Comparison of ENCODE assay signal across 8 mouse cellular contexts in the genomic region with DNA sequence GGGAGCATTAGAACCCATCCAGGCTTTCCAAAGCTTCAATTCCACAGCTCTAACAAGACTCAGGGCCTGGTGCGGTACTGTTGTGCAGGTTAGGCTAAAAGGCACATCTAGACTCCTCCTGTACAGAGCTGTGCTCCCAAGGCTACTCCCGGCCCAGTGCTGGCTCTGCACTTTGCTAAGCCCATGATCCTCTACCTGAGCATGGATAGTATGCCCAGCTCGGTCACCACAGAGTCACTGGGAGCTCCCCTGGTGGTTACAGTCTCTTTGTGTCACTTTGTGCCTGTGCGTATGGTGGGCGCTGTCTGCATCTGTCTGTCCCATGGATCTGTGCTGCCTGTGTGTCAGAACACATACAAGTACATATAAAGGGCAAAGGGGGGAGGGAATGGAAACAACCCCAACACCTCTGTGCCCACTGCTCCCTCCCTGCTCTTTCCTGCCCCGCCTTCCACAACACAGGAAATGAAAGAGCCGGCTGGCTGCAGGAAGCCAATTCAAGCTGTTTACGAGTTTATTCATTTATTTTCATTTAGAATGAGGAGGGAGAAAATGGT. TPM values are rescaled to one million over a fixed set of nuclear protein-coding genes. Genes with fewer than 3 reads are reported as not detected.
DNase-seq lines count a peak whose midpoint lies in the region; ATAC-seq and TF ChIP-seq lines count a peak whose summit lies in the region.

No protein-coding gene starts in this region.

- intact Hi-C loops in heart, postnatal 14 days (cut with DNase I): loop anchor here (1.0 to 5.0 kb wide), 6 partner anchors 45 to 464 kb away; a partner anchor contains a TSS

- no peak overlapping the region for H3K4me3 ChIP-seq in layer of hippocampus, adult 2 months
- no peak overlapping the region for H3K4me3 ChIP-seq in embryonic facial prominence, embryonic 15.5 days (replicated peaks)
- no peak overlapping the region for H3K4me3 ChIP-seq in midbrain, embryonic 10.5 days
- H3K4me3 ChIP-seq in thymus, adult 2 months (ENCODE audit: control insufficient read depth, insufficient read depth, low read length): peak overlapping the region; percentile 48

- H3K36me3 ChIP-seq in embryonic facial prominence, embryonic 15.5 days: no peaks in the 10 kb centered on the region
- no peaks in the 10 kb centered on the region for H3K36me3 ChIP-seq in midbrain, embryonic 10.5 days
- H3K36me3 ChIP-seq in thymus, adult 2 months (ENCODE audit: control insufficient read depth, insufficient read depth, low read length): no peaks in the 10 kb centered on the region

- peak overlapping the region; percentile 22; the same call in 1 of the 2 replicates for H3K4me2 ChIP-seq in embryonic facial prominence, embryonic 15.5 days (replicated peaks)

- no peak for TF ChIP-seq POLR2A in thymus, adult 2 months (IDR thresholded peaks at IDR 0.05; ENCODE audit: control insufficient read depth, extremely low read depth, insufficient read depth, low read length, poor library complexity)

- H3K4me1 ChIP-seq in embryonic facial prominence, embryonic 15.5 days: peaks cover 37% of the 10 kb centered on the region
- H3K4me1 ChIP-seq in midbrain, embryonic 10.5 days: peaks cover 24% of the 10 kb centered on the region
- peaks cover 63% of the 10 kb centered on the region for H3K4me1 ChIP-seq in thymus, adult 2 months (replicated peaks; ENCODE audit: control insufficient read depth, insufficient read depth, low read length)

- DNase-seq in layer of hippocampus, adult 2 months (ENCODE audit: low spot score in 2 of 2): no peak
- no peak for DNase-seq in layer of hippocampus, adult 8-10 months (ENCODE audit: low spot score in 2 of 2)
- DNase-seq in heart, postnatal 14 days: peak; percentile 57 to 66
- DNase-seq in large intestine, adult 2 months (ENCODE audit: low read depth, low spot score): peak; percentile 43
- no peak for DNase-seq in midbrain, embryonic 10.5 days (ENCODE audit: low spot score)
- peak; percentile 80 for DNase-seq in thymus, adult 2 months
- no peak for DNase-seq in frontal cortex, postnatal 14 days (ENCODE audit: low spot score in 2 of 2)

- no peaks in the 10 kb centered on the region for H3K27me3 ChIP-seq in embryonic facial prominence, embryonic 15.5 days
- no peaks in the 10 kb centered on the region for H3K27me3 ChIP-seq in midbrain, embryonic 10.5 days (ENCODE audit: low read depth, poor library complexity, severe bottlenecking)
- H3K27me3 ChIP-seq in thymus, adult 2 months (ENCODE audit: control insufficient read depth, insufficient read depth, low read length): no peaks in the 10 kb centered on the region

- peak; percentile 59 for ATAC-seq in embryonic facial prominence, embryonic 15.5 days (ENCODE audit: insufficient number of reproducible peaks, low FRiP score, low TSS enrichment, low read depth)

- peak overlapping the region; percentile 89 for H3K27ac ChIP-seq in layer of hippocampus, adult 2 months
- H3K27ac ChIP-seq in embryonic facial prominence, embryonic 15.5 days (replicated peaks): peak overlapping the region; percentile 98
- H3K27ac ChIP-seq in midbrain, embryonic 10.5 days (replicated peaks): peak overlapping the region; percentile 78
- H3K27ac ChIP-seq in thymus, adult 2 months (ENCODE audit: control insufficient read depth, insufficient read depth, low read length): peak overlapping the region; percentile 99

- peak; percentile 31 for TF ChIP-seq CTCF in layer of hippocampus, adult 2 months (conservative IDR thresholded peaks at IDR 0.05)
- TF ChIP-seq CTCF in thymus, adult 2 months (IDR thresholded peaks at IDR 0.05; ENCODE audit: borderline replicate concordance, control insufficient read depth, extremely low read depth, insufficient read depth, low read length, poor library complexity): no peak

- H3K9me3 ChIP-seq in embryonic facial prominence, embryonic 15.5 days (replicated peaks): no peaks in the 10 kb centered on the region
- H3K9me3 ChIP-seq in midbrain, embryonic 10.5 days (replicated peaks): no peaks in the 10 kb centered on the region

- WGBS in embryonic facial prominence, embryonic 15.5 days: 41% methylated on average over 8 of the region's 8 CpGs
- WGBS in large intestine, adult 2 months: 22% methylated on average over 8 of the region's 8 CpGs
- WGBS in midbrain, embryonic 10.5 days: 69% methylated on average over 8 of the region's 8 CpGs
- WGBS in thymus, adult 2 months: 15% methylated on average over 8 of the region's 8 CpGs

- H3K9ac ChIP-seq in embryonic facial prominence, embryonic 15.5 days: no peak overlapping the region

RNA-seq across cellular contexts. Expression of a gene that starts 3.6 kb away (rescaled TPM):
- under 1 TPM in 1 of 2 experiments, not detected in 1; 0.36 TPM for total RNA-seq in layer of hippocampus, adult 2 months (2021)
- under 1 TPM in 2 of 4 experiments, not detected in 2; 0.70 to 0.75 TPM for total RNA-seq in layer of hippocampus, adult 8-10 months (2022)
- 4.5 and 4.9 TPM in 2 replicates for polyA plus RNA-seq in embryonic facial prominence, embryonic 15.5 days (2015; fragmentation: Nextera tagmentation; extraction: Ambion mirVana)
- total RNA-seq in heart, postnatal 14 days (2021): 1 to 10 TPM in 1 of 2 experiments, under 1 TPM in 1; 0.91 to 1.1 TPM
- 6.2 and 6.4 TPM in 2 replicates for polyA plus RNA-seq in large intestine, adult 2 months (2012; rRNA removed)
- polyA plus RNA-seq in midbrain, embryonic 10.5 days (2016; fragmentation: Nextera tagmentation; extraction: Ambion mirVana): 4.7 and 6.0 TPM in 2 replicates
- 78.8 and 92.3 TPM in 2 replicates for polyA plus RNA-seq in thymus, adult 2 months (2012; rRNA removed)

RNA-seq across cellular contexts. Expression of a gene that starts 39.4 kb away (rescaled TPM):
- under 1 TPM; 0.28 to 0.37 TPM for total RNA-seq in layer of hippocampus, adult 2 months (2021)
- under 1 TPM; 0.27 to 0.85 (median 0.36) TPM for total RNA-seq in layer of hippocampus, adult 8-10 months (2022)
- 2.0 and 2.1 TPM in 2 replicates for polyA plus RNA-seq in embryonic facial prominence, embryonic 15.5 days (2015; fragmentation: Nextera tagmentation; extraction: Ambion mirVana)
- total RNA-seq in heart, postnatal 14 days (2021): under 1 TPM in 1 of 2 experiments, not detected in 1; 0.12 TPM
- polyA plus RNA-seq in large intestine, adult 2 months (2012; rRNA removed): 10.0 and 10.1 TPM in 2 replicates
- 0.70 and 1.3 TPM in 2 replicates for polyA plus RNA-seq in midbrain, embryonic 10.5 days (2016; fragmentation: Nextera tagmentation; extraction: Ambion mirVana)
- polyA plus RNA-seq in thymus, adult 2 months (2012; rRNA removed): 1.1 and 1.5 TPM in 2 replicates

RNA-seq across cellular contexts. Expression of a gene that starts 44.1 kb away (rescaled TPM):
- total RNA-seq in layer of hippocampus, adult 2 months (2021): 100 to 1,000 TPM; 419 to 448 TPM
- 100 to 1,000 TPM; 413 to 631 (median 486) TPM for total RNA-seq in layer of hippocampus, adult 8-10 months (2022)
- 576 and 606 TPM in 2 replicates for polyA plus RNA-seq in embryonic facial prominence, embryonic 15.5 days (2015; fragmentation: Nextera tagmentation; extraction: Ambion mirVana)
- total RNA-seq in heart, postnatal 14 days (2021): 100 to 1,000 TPM; 505 to 506 TPM
- polyA plus RNA-seq in large intestine, adult 2 months (2012; rRNA removed): 203 and 264 TPM in 2 replicates
- 267 and 279 TPM in 2 replicates for polyA plus RNA-seq in midbrain, embryonic 10.5 days (2016; fragmentation: Nextera tagmentation; extraction: Ambion mirVana)
- polyA plus RNA-seq in thymus, adult 2 months (2012; rRNA removed): 249 and 255 TPM in 2 replicates

Comparison
In these comparisons a context has a peak if more than half of its experiments do, and no peak if none do; other contexts are left out.
1. DNase-seq: peak in heart, postnatal 14 days (2 of 2), large intestine, adult 2 months (single experiment) and thymus, adult 2 months (single experiment); none in layer of hippocampus, adult 2 months (0 of 2), layer of hippocampus, adult 8-10 months (0 of 2), midbrain, embryonic 10.5 days (single experiment) and frontal cortex, postnatal 14 days (0 of 2).
2. RNA of a gene that starts 3.6 kb away (polyA plus RNA-seq): 78.8 to 92.3 TPM in thymus, adult 2 months; 6.2 to 6.4 TPM in large intestine, adult 2 months, 4.7 to 6.0 TPM in midbrain, embryonic 10.5 days and 4.5 to 4.9 TPM in embryonic facial prominence, embryonic 15.5 days; every median in the first group is over 10 times any median in the second.
3. Peak in every context shown above with its lines, with median percentiles within 50 percentile points of each other: H3K27ac ChIP-seq.